Mouse (Mus musculus) ES-Bruce4 (cell line): ENCODE results near the gene Serpina3j. TPM values are rescaled to one million over a fixed set of nuclear protein-coding genes. Genes with fewer than 3 reads are reported as not detected.
"Not testable (repeated sequence)": the region's sequence is repeated elsewhere in the genome, so short reads cannot be mapped to it uniquely, and the experiment has no call there.

Source experiments
- H3K27ac ChIP-seq: 2 replicates; pipeline ENCODE4 v1.5.1; 2012; ENCODE audit warnings: low read length, inconsistent platforms; ENCODE audit not compliant: insufficient read depth
- H3K27me3 ChIP-seq: 2 replicates; pipeline ENCODE4 v1.6.1; 2012; ENCODE audit warnings: mild to moderate bottlenecking, low read length, inconsistent platforms; ENCODE audit not compliant: control insufficient read depth, poor library complexity, insufficient read depth, severe bottlenecking
- H3K36me3 ChIP-seq: 2 replicates; pipeline ENCODE4 v1.6.1; 2012; ENCODE audit warnings: inconsistent platforms, mild to moderate bottlenecking, low read length, moderate library complexity; ENCODE audit not compliant: control insufficient read depth, poor library complexity, insufficient read depth, severe bottlenecking
- H3K4me1 ChIP-seq: one replicate; pipeline ENCODE4 v1.8.1; 2011; ENCODE audit warnings: low read length; ENCODE audit not compliant: control insufficient read depth, insufficient read depth
- H3K4me3 ChIP-seq: 2 replicates; pipeline ENCODE4 v1.5.1; 2011; ENCODE audit warnings: low read depth, mild to moderate bottlenecking, low read length
- H3K9ac ChIP-seq: 2 replicates; pipeline ENCODE4 v1.6.1; 2012; ENCODE audit warnings: low read depth, mild to moderate bottlenecking, inconsistent platforms; ENCODE audit not compliant: poor library complexity, severe bottlenecking
- H3K9me3 ChIP-seq: replicated peaks from 2 replicates; pipeline ENCODE4 v1.6.1; 2012; ENCODE audit warnings: mild to moderate bottlenecking, low read length, inconsistent platforms; ENCODE audit not compliant: control insufficient read depth, poor library complexity, insufficient read depth, severe bottlenecking
- CTCF ChIP-seq: IDR thresholded peaks from one replicate; pipeline ENCODE4 v1.8.1; 2011; ENCODE audit warnings: low read depth, low read length
- EP300 ChIP-seq: IDR thresholded peaks from 2 replicates; pipeline ENCODE4 v1.6.1; 2011; ENCODE audit warnings: low read depth, low read length; ENCODE audit not compliant: insufficient read depth
- POLR2A ChIP-seq: IDR thresholded peaks from one replicate; pipeline ENCODE4 v1.8.1; 2011; ENCODE audit warnings: low read length; ENCODE audit not compliant: insufficient read depth
- polyA plus RNA-seq: library from polyadenylated mRNA; stranded (reverse); fragments of >200 nt; gene quantifications from 2 replicates; pipeline ENCODE4 v1.2.4, GENCODE M21; 2011; ENCODE audit warnings: low read depth; ENCODE audit not compliant: missing spikeins, insufficient read depth, insufficient read length

Serpina3j gene
- polyA plus RNA-seq, 1 experiment, result not detected

DNA sequence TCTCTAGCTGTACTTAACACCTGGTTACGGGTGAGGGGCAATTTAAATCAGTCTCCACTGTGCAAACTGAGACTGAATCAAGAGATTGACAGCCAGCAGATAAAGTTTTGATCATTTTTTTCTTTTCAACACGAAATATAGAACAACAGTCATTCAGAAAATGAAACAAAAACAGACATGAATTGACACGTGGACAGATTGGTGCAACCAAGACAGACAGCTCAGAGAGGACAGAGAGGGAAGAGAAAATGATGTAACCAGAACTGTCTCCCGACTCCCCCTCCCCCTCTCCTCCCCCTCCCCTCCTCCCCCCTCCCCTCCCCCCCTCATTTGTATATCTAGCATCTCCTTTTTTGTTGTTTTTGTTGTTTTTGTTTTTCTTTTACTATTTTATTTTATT lies 24.5 kb upstream of the Serpina3j start:
- peaks cover 3% of the 10 kb centered on the region; the same call in 1 of the 2 replicates for H3K9me3 ChIP-seq
- no peak overlapping the region for H3K4me3 ChIP-seq
- H3K27me3 ChIP-seq, result no peaks in the 10 kb centered on the region
- no peak overlapping the region for H3K9ac ChIP-seq
- no peaks in the 10 kb centered on the region for H3K4me1 ChIP-seq
- no peaks in the 10 kb centered on the region for H3K36me3 ChIP-seq
- H3K27ac ChIP-seq, result no peak overlapping the region
- TF ChIP-seq POLR2A (no peak), CTCF (no peak), EP300 (no peak)

DNA sequence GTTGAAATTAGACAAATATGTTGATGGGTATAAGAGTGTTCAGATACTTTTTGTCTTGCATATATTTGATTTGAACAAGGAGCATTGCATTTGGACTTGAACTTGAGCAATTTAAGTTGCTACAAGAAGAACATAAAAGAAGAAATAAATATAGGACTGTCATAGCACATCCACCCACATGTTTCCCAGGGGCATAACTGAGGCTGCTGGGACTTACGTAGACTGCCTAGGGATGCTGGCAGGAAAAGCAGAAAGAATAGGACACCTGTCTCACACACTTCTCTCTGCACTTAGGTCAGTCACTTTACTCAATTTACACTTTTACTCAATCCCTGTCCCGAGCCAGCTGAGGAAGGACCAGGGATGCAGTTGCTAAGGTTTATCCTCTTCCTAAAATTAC lies 20.4 kb upstream of the Serpina3j start:
- no peaks in the 10 kb centered on the region for H3K4me1 ChIP-seq
- H3K36me3 ChIP-seq, result no peaks in the 10 kb centered on the region
- no peak overlapping the region for H3K27ac ChIP-seq
- no peak overlapping the region for H3K4me3 ChIP-seq
- TF ChIP-seq CTCF, result no peak
- TF ChIP-seq EP300, result no peak
- TF ChIP-seq POLR2A, result no peak
- no peak overlapping the region for H3K9ac ChIP-seq
- peaks cover 3% of the 10 kb centered on the region; the same call in 1 of the 2 replicates for H3K9me3 ChIP-seq
- H3K27me3 ChIP-seq, result no peaks in the 10 kb centered on the region

DNA sequence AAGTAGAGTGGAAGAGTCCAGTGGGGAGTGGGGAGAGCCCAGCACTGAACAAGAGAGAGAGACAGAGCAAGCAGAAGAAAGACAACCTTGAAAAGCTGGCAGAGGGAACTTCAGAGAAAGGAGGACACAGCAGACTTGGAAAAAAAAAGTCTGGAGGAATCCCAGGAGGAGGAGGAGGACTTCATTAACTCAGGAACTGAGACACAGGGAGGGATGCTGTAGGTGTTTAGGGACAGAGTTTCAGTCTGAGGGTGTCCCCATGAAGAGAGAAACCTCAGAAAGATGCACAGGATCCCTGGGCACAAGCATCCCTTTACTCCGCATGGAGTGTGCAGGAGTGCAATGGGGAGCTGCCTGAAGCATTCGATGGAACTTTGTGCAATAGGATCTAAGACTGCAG lies 16.3 kb upstream of the Serpina3j start:
- no peaks in the 10 kb centered on the region for H3K4me1 ChIP-seq
- H3K27me3 ChIP-seq, result no peaks in the 10 kb centered on the region
- H3K4me3 ChIP-seq, result no peak overlapping the region
- H3K36me3 ChIP-seq, result no peaks in the 10 kb centered on the region
- no peak for TF ChIP-seq EP300
- TF ChIP-seq POLR2A, result no peak
- TF ChIP-seq CTCF, result no peak
- H3K9me3 ChIP-seq, result no peaks in the 10 kb centered on the region
- no peak overlapping the region for H3K27ac ChIP-seq
- H3K9ac ChIP-seq, result no peak overlapping the region

DNA sequence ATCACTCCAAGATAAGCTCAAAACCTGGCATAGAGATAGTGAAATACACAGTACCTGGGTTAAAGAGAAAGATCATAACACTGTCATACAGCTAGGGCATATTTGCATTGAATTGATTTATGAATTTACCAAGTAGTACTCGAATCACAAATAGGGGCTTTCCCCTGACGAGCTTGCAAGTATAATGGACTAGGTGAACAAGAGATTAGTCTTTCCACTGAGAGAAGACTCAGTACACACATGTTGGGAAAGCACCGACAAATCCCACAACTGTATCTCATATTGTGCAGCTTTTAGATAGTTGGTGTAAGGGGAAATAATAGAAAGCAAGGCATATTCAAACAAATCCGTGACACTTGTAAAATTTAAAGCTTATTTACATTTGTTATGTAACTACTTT lies 8.4 kb upstream of the Serpina3j start:
- no peak overlapping the region for H3K9ac ChIP-seq
- H3K27me3 ChIP-seq, result no peaks in the 10 kb centered on the region
- H3K36me3 ChIP-seq, result no peaks in the 10 kb centered on the region
- no peak for TF ChIP-seq CTCF
- no peak for TF ChIP-seq EP300
- TF ChIP-seq POLR2A, result no peak
- no peak overlapping the region for H3K27ac ChIP-seq
- H3K4me1 ChIP-seq, result no peaks in the 10 kb centered on the region
- H3K4me3 ChIP-seq, result no peak overlapping the region
- peaks cover 5% of the 10 kb centered on the region; the same call in 1 of the 2 replicates for H3K9me3 ChIP-seq

DNA sequence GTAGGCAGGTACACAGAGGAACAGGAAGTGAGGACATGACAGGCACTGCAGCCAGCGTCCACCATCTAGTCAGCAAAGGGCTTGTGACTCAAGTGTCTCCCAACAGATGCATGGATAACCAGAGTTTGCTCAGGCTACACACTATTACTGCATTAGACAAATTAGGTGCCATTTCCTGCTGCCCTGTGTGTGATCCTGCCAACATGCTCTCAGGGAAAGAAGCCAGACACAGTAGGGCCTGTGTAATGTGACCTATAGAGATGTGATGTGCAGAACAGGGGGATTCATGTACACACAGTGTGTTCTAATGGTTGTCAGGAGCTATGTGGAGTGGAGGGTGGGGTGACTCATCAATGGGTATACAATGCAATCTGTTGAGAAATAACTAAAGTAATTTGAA lies 8.1 kb downstream of the Serpina3j start:
- Histone ChIP-seq H3K27me3 (no peaks in the 10 kb centered on the region), H3K9ac (no peak overlapping the region), H3K27ac (no peak overlapping the region), H3K36me3 (no peaks in the 10 kb centered on the region), H3K4me3 (no peak overlapping the region), H3K4me1 (no peaks in the 10 kb centered on the region), H3K9me3 (no peaks in the 10 kb centered on the region)
- TF ChIP-seq POLR2A (no peak), EP300 (no peak), CTCF (no peak)

DNA sequence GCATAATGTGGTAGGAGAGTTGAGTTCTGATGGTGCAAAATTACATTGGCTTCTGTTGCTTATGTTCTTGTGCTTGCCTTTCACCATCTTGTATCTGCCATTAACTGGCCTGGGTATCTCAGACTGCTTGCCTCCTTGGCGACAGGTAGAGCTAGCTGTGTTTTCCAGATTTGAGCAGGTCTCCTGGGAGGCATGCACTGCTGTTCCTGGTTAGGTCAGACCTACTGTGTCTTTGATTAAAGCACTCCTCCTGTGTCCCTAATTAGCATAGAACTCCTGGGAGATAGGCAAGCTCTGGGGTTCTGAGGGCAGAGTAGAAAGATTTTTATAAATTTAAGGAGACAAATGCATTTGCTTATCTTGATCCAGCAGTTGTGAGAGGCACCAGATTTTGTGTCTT lies 17.3 kb downstream of the Serpina3j start:
- Histone ChIP-seq H3K4me3 (no peak overlapping the region), H3K4me1 (no peaks in the 10 kb centered on the region), H3K9me3 (no peaks in the 10 kb centered on the region), H3K27ac (no peak overlapping the region), H3K36me3 (no peaks in the 10 kb centered on the region), H3K27me3 (no peaks in the 10 kb centered on the region), H3K9ac (no peak overlapping the region)
- TF ChIP-seq CTCF, result no peak
- TF ChIP-seq EP300, result no peak
- no peak for TF ChIP-seq POLR2A

DNA sequence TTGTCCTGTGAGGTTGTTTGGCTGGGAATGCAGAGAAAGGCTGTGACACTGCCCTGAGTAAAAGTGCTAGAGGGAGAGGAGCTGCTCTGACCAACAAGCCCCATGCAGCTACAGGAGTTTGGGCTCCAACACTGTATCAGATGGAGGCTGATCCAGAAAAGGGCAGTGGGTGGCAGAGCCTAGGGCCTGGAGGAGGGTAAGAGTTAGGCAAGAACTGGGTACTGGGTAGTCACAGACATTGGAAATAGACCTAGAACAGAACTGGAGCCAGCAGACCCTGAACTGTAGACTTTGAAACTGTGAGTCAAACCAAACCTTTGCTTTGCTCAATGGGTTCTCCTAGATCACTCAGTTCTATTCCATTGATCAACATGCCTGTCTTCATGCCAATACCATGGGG lies 22.5 kb downstream of the Serpina3j start:
- H3K36me3 ChIP-seq, H3K9ac ChIP-seq, H3K27ac ChIP-seq, H3K4me3 ChIP-seq, H3K9me3 ChIP-seq, H3K4me1 ChIP-seq, H3K27me3 ChIP-seq: not testable (repeated sequence)

DNA sequence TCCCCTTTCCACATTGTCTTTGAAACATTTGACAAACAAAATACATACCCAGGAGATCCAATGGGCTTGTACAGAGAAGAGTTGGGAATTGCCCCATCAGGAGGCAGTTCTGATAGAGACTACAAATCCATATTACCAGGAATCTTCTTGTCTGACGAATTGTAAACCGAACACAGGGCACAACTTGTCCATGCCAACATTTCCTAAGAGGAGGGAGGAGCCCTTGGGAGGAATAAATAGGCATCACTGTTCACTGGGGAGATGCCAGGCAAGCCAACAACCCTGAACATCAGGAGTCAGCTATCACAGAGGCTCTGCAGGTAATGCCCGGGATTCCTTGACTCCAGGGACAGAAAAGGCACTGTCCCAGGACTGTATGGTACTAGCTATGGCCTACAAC lies 23.9 kb downstream of the Serpina3j start, which contains the start of the genes Serpina3k and Serpina3m:
TSS of gene Serpina3k (plus strand) at position 261 of the 400 bp plus-strand sequence.
TSS of gene Serpina3m (plus strand) at position 261 of the 400 bp plus-strand sequence.
- H3K4me1 ChIP-seq, H3K9me3 ChIP-seq, H3K27me3 ChIP-seq, H3K27ac ChIP-seq, H3K4me3 ChIP-seq, H3K36me3 ChIP-seq, H3K9ac ChIP-seq: not testable (repeated sequence)
